Mouse (Mus musculus): ENCODE data around the gene Sec14l2. TPM values are rescaled to one million over a fixed set of nuclear protein-coding genes. Genes with fewer than 3 reads are reported as not detected.

The Sec14l2 gene
- total and polyA plus RNA-seq, 3 experiments = 15.5 to 40.1 TPM; not detected in 1

DNA sequence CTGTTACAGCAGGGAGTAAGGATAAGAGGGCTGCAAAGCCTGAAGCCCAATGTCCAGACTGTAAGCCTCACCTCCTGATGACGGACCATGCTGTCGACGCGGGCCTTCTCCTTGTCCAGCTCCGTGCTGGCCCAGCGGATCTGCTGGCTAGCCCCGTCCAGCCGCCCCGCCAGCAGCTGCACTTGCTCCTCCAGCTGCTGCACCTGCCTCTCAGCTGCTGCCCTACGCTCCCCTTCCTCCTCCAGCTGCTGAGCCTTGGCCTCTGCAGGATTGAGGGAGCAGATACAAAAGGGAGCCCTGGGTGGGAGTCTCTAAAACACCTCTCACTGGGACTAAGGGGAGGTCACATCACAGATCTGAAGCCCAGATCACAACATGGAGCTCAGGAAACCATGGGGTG lies 23.9 kb upstream of the Sec14l2 start:
- no peaks in the 10 kb centered on the region for H3K79me2 ChIP-seq (ENCODE audit: control insufficient read depth, insufficient read depth, low read length, poor library complexity)
- H3K27me3 ChIP-seq (ENCODE audit: control insufficient read depth in 1 of 2, insufficient read depth in 2 of 2, low read length in 2 of 2) = no peaks in the 10 kb centered on the region
- no peak for DNase-seq (ENCODE audit: low read depth, low spot score)
- no peaks in the 10 kb centered on the region for H3K9me3 ChIP-seq (replicated peaks; ENCODE audit: insufficient read depth, low read length)
- H3K4me3 ChIP-seq (ENCODE audit: control insufficient read depth in 1 of 2, insufficient read depth in 1 of 2, low read depth in 2 of 2, low read length in 2 of 2) = no peak overlapping the region
- H3K4me1 ChIP-seq (ENCODE audit: control insufficient read depth in 1 of 2, insufficient read depth in 2 of 2, low read length in 2 of 2) = no peaks in the 10 kb centered on the region
- TF ChIP-seq POLR2A (IDR thresholded peaks at IDR 0.05; ENCODE audit: control insufficient read depth in 1 of 2, insufficient read depth in 1 of 2, low read depth in 1 of 2, low read length in 2 of 2, poor library complexity in 1 of 2) (no peak), MEF2A (IDR thresholded peaks at IDR 0.05; ENCODE audit: extremely low read depth, insufficient replicate concordance, low read depth, low read length, poor library complexity, severe bottlenecking) (no peak), CTCF (IDR thresholded peaks at IDR 0.05 in 2 of 3, conservative IDR thresholded peaks at IDR 0.05 in 1 of 3; ENCODE audit: control insufficient read depth in 1 of 3, insufficient read depth in 1 of 3, low read depth in 2 of 3, low read length in 3 of 3, poor library complexity in 1 of 3, severe bottlenecking in 1 of 3) (no peak), POLR2AphosphoS2 (IDR thresholded peaks at IDR 0.05; ENCODE audit: low read length) (no peak), MYB (IDR thresholded peaks at IDR 0.05; ENCODE audit: low read depth, low read length) (no peak), POLR2AphosphoS5 (IDR thresholded peaks at IDR 0.05; ENCODE audit: borderline replicate concordance, low read depth, low read length) (no peak), GATA1 (IDR thresholded peaks at IDR 0.05; ENCODE audit: low read depth, low read length) (no peak), MAZ (IDR thresholded peaks at IDR 0.05; ENCODE audit: low read depth, low read length) (no peak), RAD21 (IDR thresholded peaks at IDR 0.05; ENCODE audit: low read depth, low read length) (no peak), USF1 (IDR thresholded peaks at IDR 0.05; ENCODE audit: low read depth, low read length) (no peak), TAL1 (IDR thresholded peaks at IDR 0.05; ENCODE audit: low read length) (no peak), KAT2A (conservative IDR thresholded peaks at IDR 0.05; ENCODE audit: low read depth, low read length) (no peak), JUND (IDR thresholded peaks at IDR 0.05; ENCODE audit: low read depth, low read length) (no peak), ETS1 (IDR thresholded peaks at IDR 0.05; ENCODE audit: low read depth, low read length) (no peak), UBTF (IDR thresholded peaks at IDR 0.05; ENCODE audit: borderline replicate concordance, insufficient read depth, low read depth, low read length) (no peak), HCFC1 (IDR thresholded peaks at IDR 0.05; ENCODE audit: low read depth, low read length) (no peak), BHLHE40 (IDR thresholded peaks at IDR 0.05; ENCODE audit: borderline replicate concordance, low read depth, low read length) (no peak), MAFK (IDR thresholded peaks at IDR 0.05; ENCODE audit: borderline replicate concordance, low read depth, low read length) (no peak), ZKSCAN1 (IDR thresholded peaks at IDR 0.05; ENCODE audit: low read depth, low read length) (no peak)
- no peak overlapping the region for H3K27ac ChIP-seq (ENCODE audit: control insufficient read depth, low read depth, low read length)
- no peaks in the 10 kb centered on the region for H3K36me3 ChIP-seq (ENCODE audit: control insufficient read depth in 1 of 2, insufficient read depth in 2 of 2, low read length in 2 of 2)
- no peak overlapping the region for H3K9ac ChIP-seq (ENCODE audit: control insufficient read depth, low read depth, low read length, poor library complexity, severe bottlenecking)

- Histone ChIP-seq H3K9ac (ENCODE audit: control insufficient read depth, low read depth, low read length, poor library complexity, severe bottlenecking) (no peak overlapping the region), H3K27me3 (ENCODE audit: control insufficient read depth in 1 of 2, insufficient read depth in 2 of 2, low read length in 2 of 2) (no peaks in the 10 kb centered on the region), H3K36me3 (ENCODE audit: control insufficient read depth in 1 of 2, insufficient read depth in 2 of 2, low read length in 2 of 2) (no peaks in the 10 kb centered on the region), H3K79me2 (ENCODE audit: control insufficient read depth, insufficient read depth, low read length, poor library complexity) (no peaks in the 10 kb centered on the region), H3K9me3 (replicated peaks; ENCODE audit: insufficient read depth, low read length) (no peaks in the 10 kb centered on the region), H3K4me3 (ENCODE audit: control insufficient read depth in 1 of 2, insufficient read depth in 1 of 2, low read depth in 2 of 2, low read length in 2 of 2) (no peak overlapping the region), H3K4me1 (ENCODE audit: control insufficient read depth in 1 of 2, insufficient read depth in 2 of 2, low read length in 2 of 2) (no peaks in the 10 kb centered on the region), H3K27ac (ENCODE audit: control insufficient read depth, low read depth, low read length) (no peak overlapping the region)
- TF ChIP-seq ZKSCAN1 (IDR thresholded peaks at IDR 0.05; ENCODE audit: low read depth, low read length) = no peak
- no peak for TF ChIP-seq JUND (IDR thresholded peaks at IDR 0.05; ENCODE audit: low read depth, low read length)
- TF ChIP-seq MEF2A (IDR thresholded peaks at IDR 0.05; ENCODE audit: extremely low read depth, insufficient replicate concordance, low read depth, low read length, poor library complexity, severe bottlenecking) = no peak
- TF ChIP-seq E2F4 (IDR thresholded peaks at IDR 0.05; ENCODE audit: borderline replicate concordance, low read depth, low read length) = no peak
- no peak for TF ChIP-seq MAFK (IDR thresholded peaks at IDR 0.05; ENCODE audit: borderline replicate concordance, low read depth, low read length)
- no peak for TF ChIP-seq KAT2A (conservative IDR thresholded peaks at IDR 0.05; ENCODE audit: low read depth, low read length)
- TF ChIP-seq HCFC1 (IDR thresholded peaks at IDR 0.05; ENCODE audit: low read depth, low read length) = no peak
- no peak for TF ChIP-seq RCOR1 (IDR thresholded peaks at IDR 0.05; ENCODE audit: low read depth, low read length)
- TF ChIP-seq GATA1 (IDR thresholded peaks at IDR 0.05; ENCODE audit: low read depth, low read length) = no peak
- no peak for TF ChIP-seq CTCF (IDR thresholded peaks at IDR 0.05 in 2 of 3, conservative IDR thresholded peaks at IDR 0.05 in 1 of 3; ENCODE audit: control insufficient read depth in 1 of 3, insufficient read depth in 1 of 3, low read depth in 2 of 3, low read length in 3 of 3, poor library complexity in 1 of 3, severe bottlenecking in 1 of 3)
- no peak for TF ChIP-seq MYB (IDR thresholded peaks at IDR 0.05; ENCODE audit: low read depth, low read length)
- TF ChIP-seq TBP (IDR thresholded peaks at IDR 0.05; ENCODE audit: low read depth, low read length) = no peak
- no peak for DNase-seq (ENCODE audit: low read depth, low spot score)
These were observed 23.2 kb upstream of the Sec14l2 start for GRCm38 (mm10) chr11:4146381-4146780.
